Mouse (Mus musculus): ENCODE results near the gene Amer2. TPM values are rescaled to one million over a fixed set of nuclear protein-coding genes. Genes with fewer than 3 reads are reported as not detected.
"Not testable (repeated sequence)": the region's sequence is repeated elsewhere in the genome, so short reads cannot be mapped to it uniquely, and the experiment has no call there.

Amer2 gene
- under 1 TPM; 0.29 to 0.44 TPM for total RNA-seq (2021)
- long read RNA-seq, experiment 1 = 0 reads
- long read RNA-seq, experiment 2, full-length matches to known transcripts = 1 of 1 reads
- long read RNA-seq, experiment 2, partial matches to known transcripts = 0 of 1 reads
- long read RNA-seq, experiment 2, other reads (novel, unspliced or antisense) = 0 of 1 reads

DNA sequence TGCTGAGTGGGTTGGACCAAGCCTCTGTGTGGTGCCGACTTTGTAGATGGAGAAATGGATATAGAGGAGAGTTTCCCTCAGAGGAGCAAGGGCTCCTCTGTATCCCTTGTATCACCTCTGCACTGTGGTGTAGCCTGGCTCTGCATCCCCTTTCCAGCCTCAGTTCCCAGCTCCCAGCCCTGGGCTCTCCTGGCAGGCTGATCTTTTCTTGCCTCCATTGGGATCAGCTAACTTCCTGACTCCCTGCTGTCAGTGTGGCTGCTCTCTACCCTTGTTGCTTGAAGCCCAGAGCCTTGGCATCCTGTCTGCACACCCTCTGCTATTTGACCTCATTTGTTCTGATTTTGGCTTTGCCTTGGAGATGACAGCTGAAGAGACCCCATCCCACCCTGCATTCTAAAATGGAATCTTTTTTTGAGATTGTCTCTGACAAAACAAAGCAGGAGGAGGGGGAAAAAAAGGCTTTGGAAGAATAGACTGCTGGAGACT lies at the start of gene Amer2:
Amer2 (plus strand) TSS at position 439 of the 489 bp plus-strand sequence.
- no peak for DNase-seq (ENCODE audit: low spot score in 2 of 2)

DNA sequence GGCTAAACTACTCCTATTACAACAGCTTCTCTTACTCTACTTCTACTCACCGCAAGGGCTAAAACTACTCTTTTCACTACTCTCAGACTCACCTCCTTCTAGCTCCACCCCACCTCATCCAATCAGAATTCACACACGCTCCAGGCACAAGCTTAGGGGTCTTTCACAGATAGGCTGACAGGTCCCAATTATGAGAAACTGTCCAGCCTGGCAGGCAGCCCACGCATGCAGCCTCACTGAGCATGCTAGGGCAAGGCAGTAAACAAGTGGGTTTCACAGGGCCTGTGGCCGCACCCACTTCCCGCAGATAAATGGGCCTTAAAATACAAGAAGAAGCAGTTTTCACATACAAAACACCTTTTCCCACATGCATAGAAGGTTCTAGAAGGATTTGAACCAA lies 33.1 kb upstream of the Amer2 start:
- not testable (repeated sequence) for DNase-seq (ENCODE audit: low spot score in 2 of 2)

- no peak for DNase-seq (ENCODE audit: low spot score in 2 of 2)
Observed at GRCm38 (mm10) chr14:60340570-60340969, 32.5 kb upstream of the Amer2 start.

DNA sequence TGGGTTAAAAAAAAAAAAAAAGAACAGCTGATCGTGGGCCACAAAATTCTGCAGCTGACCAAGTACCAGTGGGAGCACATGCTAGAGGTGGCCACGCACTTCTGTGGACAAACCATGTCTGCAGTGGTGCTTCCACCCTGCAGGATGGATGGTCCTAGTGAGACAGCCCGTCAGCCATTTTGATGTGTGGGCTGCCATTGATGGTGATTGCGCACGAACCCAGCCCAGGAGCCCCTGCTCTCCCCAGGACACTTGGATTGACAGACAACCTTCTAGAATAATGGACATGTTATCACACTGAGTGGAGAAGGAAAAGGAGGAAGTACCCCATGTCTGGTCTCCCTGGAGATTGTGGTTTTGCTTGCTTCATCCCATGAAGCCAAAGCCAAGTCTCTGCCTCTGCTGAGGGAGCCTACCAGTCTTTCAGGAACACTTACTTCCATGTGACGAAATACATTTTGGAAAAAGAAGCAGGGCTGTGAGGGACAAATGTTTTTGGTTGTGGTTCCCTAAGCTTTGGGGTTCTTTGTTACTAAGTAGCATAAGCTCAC lies 27.7 kb upstream of the Amer2 start:
- DNase-seq (ENCODE audit: low spot score in 2 of 2) = no peak

DNA sequence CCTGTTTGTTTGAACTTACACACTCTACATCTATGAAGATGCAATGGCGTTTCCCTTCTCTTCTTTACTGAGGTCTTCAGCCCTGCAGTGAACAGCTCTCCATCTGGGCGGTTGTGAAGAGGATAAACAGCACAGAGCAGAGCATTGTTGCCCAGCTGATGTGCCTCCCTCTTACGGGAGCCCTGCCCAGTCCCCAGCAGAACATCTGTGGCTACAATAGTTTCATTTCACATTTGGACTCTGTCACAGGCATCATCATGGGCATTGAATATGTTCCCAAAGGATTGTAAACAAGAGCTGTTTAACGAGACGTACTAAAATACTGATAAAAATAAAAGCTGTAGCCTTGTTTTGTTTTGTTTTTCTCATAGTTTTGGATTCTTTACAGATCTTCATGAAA lies 14.7 kb upstream of the Amer2 start:
- DNase-seq (ENCODE audit: low spot score in 2 of 2) = no peak

DNA sequence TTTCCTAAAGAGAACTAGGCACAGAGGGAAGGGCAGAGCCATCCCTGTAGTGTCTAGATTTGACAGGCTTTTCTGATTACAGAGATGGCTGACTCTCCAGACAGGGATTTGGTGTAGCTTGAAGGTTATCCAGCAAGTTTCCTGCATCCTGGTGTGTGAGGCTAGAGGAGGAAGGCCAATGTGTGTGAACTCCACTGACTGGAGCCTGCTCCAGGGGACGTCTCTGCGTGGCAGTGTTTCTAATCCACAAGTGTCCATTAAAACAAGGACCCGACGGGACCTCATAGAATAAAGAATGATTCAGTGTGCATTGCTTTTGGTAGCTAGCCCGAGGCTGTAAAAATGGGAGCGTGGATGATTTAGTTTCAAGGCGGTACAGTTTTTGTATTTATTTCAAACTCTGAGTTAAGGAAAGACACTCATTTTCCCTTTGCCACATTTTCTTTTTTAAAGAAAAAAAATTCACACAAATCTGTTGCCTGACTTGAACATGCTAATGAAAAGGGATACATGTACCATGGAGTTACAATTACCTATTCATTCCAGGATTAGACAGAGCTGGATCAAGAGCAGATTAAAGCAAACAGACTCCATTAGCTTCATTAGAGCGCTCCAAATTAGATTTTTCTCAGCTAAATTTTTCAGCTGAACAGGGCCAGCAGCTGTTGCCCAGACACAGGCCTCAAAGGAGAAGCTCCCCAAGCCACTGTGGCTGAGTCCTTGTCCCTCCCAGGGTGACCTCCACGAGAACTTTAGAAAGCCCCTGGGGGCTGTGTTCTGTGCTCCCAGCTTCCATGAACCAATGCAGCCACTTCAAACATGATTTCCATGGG lies 11.5 kb upstream of the Amer2 start:
- DNase-seq (ENCODE audit: low spot score in 2 of 2) = no peak

DNA sequence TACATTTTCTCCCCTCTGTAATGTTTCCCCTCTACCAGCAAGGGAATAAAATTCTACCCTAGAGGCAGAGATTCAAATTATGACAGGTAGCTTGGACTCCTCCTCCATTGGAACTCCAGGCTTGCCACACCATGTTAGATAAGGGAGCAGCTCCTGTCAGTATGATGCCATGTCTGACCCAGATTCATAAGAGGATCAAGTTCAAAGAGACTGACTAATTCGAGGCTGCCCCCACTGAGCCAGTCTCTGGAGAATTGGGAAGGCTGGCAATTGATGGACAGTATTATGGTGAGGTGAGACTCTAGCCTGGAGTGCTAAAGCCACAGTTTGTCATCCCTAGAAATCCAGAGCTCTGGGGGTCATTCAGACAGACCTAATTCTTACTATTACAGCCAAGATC lies 6.3 kb upstream of the Amer2 start:
- no peak for DNase-seq (ENCODE audit: low spot score in 2 of 2)

DNA sequence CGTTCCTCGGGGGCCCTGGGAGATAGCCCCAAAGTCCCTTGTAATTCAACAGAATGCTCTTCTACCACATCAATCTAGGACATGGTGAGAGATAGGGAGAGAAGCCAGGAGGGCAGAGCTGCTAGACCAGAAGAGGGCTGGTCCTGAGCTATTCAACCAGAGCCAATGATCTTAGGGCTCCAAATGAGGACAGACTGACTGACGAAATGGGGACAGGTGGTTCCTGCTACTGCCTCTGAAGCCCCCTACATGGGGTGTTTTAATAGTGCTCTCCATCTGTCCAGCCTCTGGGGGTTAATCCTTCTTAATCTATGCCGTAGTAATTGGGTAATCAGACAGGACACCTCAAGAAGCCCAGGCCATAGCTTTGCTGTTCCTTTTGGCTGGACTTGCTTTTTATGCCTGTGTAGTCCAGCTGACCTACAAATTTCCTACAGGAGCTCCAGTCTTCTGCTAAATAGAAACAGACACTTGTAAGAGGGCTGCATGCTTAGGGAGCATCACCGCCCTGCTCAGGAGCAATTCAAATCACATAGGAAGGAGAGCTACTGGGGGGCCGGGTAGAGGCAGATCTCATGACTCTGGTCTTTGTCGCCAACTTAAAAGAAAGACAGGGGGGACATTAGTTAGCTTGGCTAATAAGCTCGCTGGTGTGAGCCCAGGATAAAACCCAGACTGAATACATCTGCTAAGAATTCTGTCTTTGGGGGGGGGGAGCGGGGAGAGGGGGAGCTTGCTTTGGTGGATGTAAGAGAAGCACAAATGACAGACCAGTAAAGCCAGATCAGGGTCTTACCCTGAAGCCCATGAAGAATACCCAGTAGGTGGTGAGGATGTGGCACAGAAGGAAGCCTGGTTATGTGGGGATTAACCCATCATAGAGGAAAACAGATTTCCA lies 4.0 kb upstream of the Amer2 start:
- DNase-seq (ENCODE audit: low spot score in 2 of 2) = no peak

- no peak for DNase-seq (ENCODE audit: low spot score in 2 of 2)
Observed at GRCm38 (mm10) chr14:60369667-60370315, 3.3 kb upstream of the Amer2 start.

DNA sequence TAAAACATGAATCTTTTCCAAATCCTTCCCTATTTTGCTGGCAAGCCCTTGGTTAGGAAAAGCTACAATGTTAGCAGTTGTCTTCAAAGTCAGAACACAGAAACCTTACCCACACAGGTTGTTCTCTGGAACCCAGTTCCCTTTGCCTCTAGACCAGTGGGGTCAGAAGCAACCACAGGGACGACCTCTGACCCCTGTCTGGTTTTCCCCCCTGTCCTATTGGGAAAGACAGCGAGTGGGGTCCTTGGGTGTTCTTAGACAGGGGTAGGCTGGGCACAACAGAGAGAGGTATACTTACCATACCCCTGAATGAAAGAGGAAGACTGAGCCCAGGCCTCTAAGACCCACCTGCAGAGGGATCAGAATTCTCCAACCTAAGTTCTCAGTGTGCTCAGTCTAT lies 4.0 kb downstream of the Amer2 start:
- no peak for DNase-seq (ENCODE audit: low spot score in 2 of 2)

DNA sequence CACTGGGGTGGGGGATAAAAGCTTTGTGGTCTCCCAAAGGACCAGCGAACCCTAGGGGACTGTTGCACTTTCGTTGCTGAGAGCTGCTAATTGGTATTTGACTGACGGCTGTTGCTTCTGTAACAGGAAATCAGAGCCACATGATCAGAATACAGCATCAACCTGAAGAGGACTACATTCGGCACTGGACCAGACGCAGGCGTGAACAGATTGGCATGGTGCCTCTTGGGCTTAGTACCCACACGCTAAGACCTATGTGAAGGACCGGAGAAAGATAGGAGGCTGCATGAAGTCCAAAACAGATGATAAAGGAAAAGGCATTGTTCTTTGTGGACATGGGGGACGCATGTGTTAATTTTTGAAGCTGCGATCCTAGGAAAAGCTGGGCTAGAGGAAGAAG lies 4.5 kb downstream of the Amer2 start:
- no peak for DNase-seq (ENCODE audit: low spot score in 2 of 2)

DNA sequence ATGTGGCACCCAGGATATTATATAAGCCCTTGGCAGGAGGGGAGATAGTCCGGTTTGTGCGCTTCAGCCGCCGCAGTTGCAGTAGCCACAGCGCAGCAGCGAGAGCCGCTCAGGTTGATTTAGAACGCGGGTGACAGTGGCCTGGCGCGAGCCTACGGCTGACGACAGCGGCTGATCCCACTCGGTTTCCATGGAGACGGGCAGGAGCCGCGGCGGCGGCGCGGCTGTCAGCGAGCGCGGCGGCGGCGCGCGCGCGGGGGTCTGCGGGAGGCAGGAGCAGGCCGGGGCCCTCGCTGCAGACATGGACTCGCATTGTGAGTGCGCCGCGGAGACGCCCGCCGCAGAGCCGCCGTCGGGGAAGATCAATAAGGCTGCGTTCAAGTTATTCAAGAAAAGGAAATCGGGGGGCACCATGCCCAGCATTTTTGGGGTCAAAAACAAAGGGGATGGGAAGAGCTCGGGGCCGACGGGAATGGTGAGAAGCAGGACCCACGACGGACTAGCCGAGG lies 5.1 kb downstream of the Amer2 start:
- peak in 1 of 2 experiments; percentile 47 for DNase-seq (ENCODE audit: low spot score in 2 of 2)

- DNase-seq (ENCODE audit: low spot score in 2 of 2) = peak in 1 of 2 experiments; percentile 21
Observed at GRCm38 (mm10) chr14:60378566-60379322, 5.7 kb downstream of the Amer2 start.

GRCm38 (mm10) chr14:60379323-60379957 lies 6.4 kb downstream of the Amer2 start:
- no peak for DNase-seq (ENCODE audit: low spot score in 2 of 2)

DNA sequence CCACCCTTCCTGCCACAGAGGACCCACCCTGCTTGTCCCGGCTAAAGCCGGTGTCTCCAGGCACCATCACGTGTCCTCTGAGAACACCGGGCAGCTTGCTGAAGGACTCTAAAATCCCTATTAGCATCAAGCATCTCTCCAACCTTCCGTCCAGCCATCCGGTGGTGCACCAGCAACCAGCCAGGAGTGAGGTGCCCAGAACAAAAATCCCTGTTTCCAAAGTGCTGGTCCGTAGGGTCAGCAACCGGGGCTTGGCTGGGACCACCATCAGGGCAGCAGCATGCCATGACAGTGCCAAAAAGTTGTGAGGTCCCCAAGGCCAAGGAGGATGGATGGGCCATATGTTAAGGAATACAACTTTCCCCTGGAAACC lies 6.9 kb downstream of the Amer2 start:
- DNase-seq (ENCODE audit: low spot score in 2 of 2) = no peak

GRCm38 (mm10) chr14:60381671-60382070 lies 8.6 kb downstream of the Amer2 start:
- DNase-seq (ENCODE audit: low spot score in 2 of 2) = no peak

GRCm38 (mm10) chr14:60383816-60384215 lies 10.8 kb downstream of the Amer2 start:
- DNase-seq (ENCODE audit: low spot score in 2 of 2) = no peak

DNA sequence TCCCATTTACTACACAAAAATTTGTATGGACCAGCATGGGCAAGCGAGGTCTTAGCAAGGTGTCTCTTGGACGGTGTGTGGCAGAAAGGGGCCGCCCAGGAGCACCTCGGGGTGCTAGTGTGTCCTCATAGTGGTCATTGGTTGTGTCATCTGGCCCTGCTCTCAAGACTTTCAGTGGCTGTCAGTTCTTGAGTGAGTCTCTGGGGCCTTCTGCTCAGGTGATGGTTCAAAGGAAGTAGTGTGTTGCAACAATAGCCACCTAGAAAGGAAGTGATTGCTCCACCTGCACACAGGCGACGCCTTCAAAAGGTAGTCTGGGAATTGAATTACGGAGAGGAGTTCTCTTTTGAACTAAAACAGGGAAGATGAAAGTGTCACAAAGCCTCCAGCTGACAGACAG lies 11.2 kb downstream of the Amer2 start:
- DNase-seq (ENCODE audit: low spot score in 2 of 2) = no peak

DNA sequence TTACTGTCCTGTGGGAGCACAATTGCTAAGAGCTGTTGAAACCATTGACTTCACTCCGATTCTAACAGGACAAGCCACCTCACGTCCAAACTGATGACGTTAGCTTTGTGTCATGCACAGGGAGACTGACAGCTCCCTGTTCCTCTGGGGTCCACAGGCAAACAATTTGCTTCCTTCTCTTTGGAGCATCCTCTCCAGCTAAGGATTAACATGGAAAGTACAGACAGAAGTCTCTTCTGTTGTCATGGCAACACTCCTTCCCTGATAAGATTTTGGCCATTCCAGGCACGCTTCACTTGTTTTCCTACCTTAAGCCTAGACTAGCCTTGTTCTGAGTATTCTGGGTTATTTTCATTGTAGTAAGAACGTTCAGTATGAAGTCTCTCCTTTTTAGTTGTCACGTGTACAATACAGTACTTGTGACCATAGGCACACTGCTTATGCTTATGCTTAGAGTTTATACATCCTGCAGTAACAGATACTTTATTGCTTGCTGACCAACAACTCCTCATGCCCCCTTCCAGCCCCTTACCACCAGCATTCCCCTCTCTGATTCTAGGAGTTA lies 12.1 kb downstream of the Amer2 start:
- no peak for DNase-seq (ENCODE audit: low spot score in 2 of 2)

All from gastrocnemius, postnatal 4 days (tissue).